Mouse (Mus musculus) MEL-GATA-1-ER (cell line): ENCODE measurements around the gene Vwa7.
"Not testable (repeated sequence)": the region's sequence is repeated elsewhere in the genome, so short reads cannot be mapped to it uniquely, and the experiment has no call there.

Experiments used
- DNase-seq: peaks from one replicate; pipeline ENCODE4 v3.0.0-alpha.2; 2012; ENCODE audit warnings: low read depth; ENCODE audit errors: extremely low read depth

Gene Vwa7

GRCm38 (mm10) chr17:35021842-35022477 is 5.6 kb downstream of the Vwa7 start:
- DNase-seq: peak; percentile 99

GRCm38 (mm10) chr17:35022541-35023060 is 6.2 kb downstream of the Vwa7 start:
- DNase-seq: no peak

- no peak for DNase-seq
Observed at GRCm38 (mm10) chr17:35023221-35023620, 6.8 kb downstream of the Vwa7 start.

- no peak for DNase-seq
Observed at GRCm38 (mm10) chr17:35023756-35024155, 7.4 kb downstream of the Vwa7 start.

GRCm38 (mm10) chr17:35024261-35024660 is 7.9 kb downstream of the Vwa7 start:
- no peak for DNase-seq

GRCm38 (mm10) chr17:35024691-35025488 is 8.5 kb downstream of the Vwa7 start:
- DNase-seq: no peak

GRCm38 (mm10) chr17:35026206-35026605 is 9.8 kb downstream of the Vwa7 start:
- no peak for DNase-seq

GRCm38 (mm10) chr17:35027277-35028068 is 11.1 kb downstream of the Vwa7 start, which contains the start of gene Sapcd1:
Gene Sapcd1, minus strand, starts transcription at chr17:35028016.
- peak; percentile 71 for DNase-seq

- no peak for DNase-seq
Observed at GRCm38 (mm10) chr17:35028315-35028714, 11.9 kb downstream of the Vwa7 start.

- DNase-seq: no peak
Observed at GRCm38 (mm10) chr17:35029691-35030532, 13.5 kb downstream of the Vwa7 start.

GRCm38 (mm10) chr17:35031272-35031671 is 14.9 kb downstream of the Vwa7 start:
- DNase-seq: no peak

GRCm38 (mm10) chr17:35031880-35032279 is 15.5 kb downstream of the Vwa7 start:
- DNase-seq: no peak

- no peak for DNase-seq
Observed at GRCm38 (mm10) chr17:35032323-35032870, 16.0 kb downstream of the Vwa7 start.

- not testable (repeated sequence) for DNase-seq
Observed at GRCm38 (mm10) chr17:35033703-35034102, 17.3 kb downstream of the Vwa7 start.

GRCm38 (mm10) chr17:35034896-35035295 is 18.5 kb downstream of the Vwa7 start:
- no peak for DNase-seq

- DNase-seq: no peak
Observed at GRCm38 (mm10) chr17:35039121-35039873, 22.9 kb downstream of the Vwa7 start.

- DNase-seq: no peak
Observed at GRCm38 (mm10) chr17:35043794-35044193, 27.4 kb downstream of the Vwa7 start.

- peak; percentile 67 for DNase-seq
Observed at GRCm38 (mm10) chr17:35044904-35045806, 28.8 kb downstream of the Vwa7 start.
